Mouse (Mus musculus) kidney, embryonic 15.5 days (tissue): ENCODE results near the gene Epb42. TPM values are rescaled to one million over a fixed set of nuclear protein-coding genes. Genes with fewer than 3 reads are reported as not detected.
A peak's percentile ranks its signal among the peaks of the same experiment; 100 is the strongest.
"Not testable (repeated sequence)": the region's sequence is repeated elsewhere in the genome, so short reads cannot be mapped to it uniquely, and the experiment has no call there.

Experiments
- ATAC-seq: fragments of 200-750 bp; cut with Nextera tagmentation; replicated peaks from 2 replicates; pipeline ENCODE4 v1.8.0; 2017; ENCODE audit warnings: moderate TSS enrichment; ENCODE audit not compliant: low FRiP score
- H3K27ac ChIP-seq: fragments of 300-500 bp; sonication (generic); 2 replicates; pipeline ENCODE4 v1.5.1; 2015; ENCODE audit warnings: mild to moderate bottlenecking, inconsistent platforms
- H3K27me3 ChIP-seq: fragments of 300-500 bp; sonication (generic); 2 replicates; pipeline ENCODE4 v1.6.1; 2015; ENCODE audit warnings: inconsistent platforms
- H3K36me3 ChIP-seq: fragments of 300-500 bp; sonication (generic); 2 replicates; pipeline ENCODE4 v1.6.1; 2015; ENCODE audit warnings: inconsistent platforms
- H3K4me1 ChIP-seq: fragments of 300-500 bp; sonication (generic); 2 replicates; pipeline ENCODE4 v1.6.1; 2015; ENCODE audit warnings: inconsistent platforms
- H3K4me2 ChIP-seq: fragments of 300-500 bp; sonication (generic); 2 replicates; pipeline ENCODE4 v1.6.1; 2015; ENCODE audit warnings: moderate library complexity, mild to moderate bottlenecking, inconsistent platforms
- H3K4me3 ChIP-seq: fragments of 300-500 bp; sonication (generic); replicated peaks from 2 replicates; pipeline ENCODE4 v1.5.1; 2015; ENCODE audit warnings: mild to moderate bottlenecking, inconsistent platforms
- H3K9ac ChIP-seq: fragments of 300-500 bp; sonication (generic); 2 replicates; pipeline ENCODE4 v1.6.1; 2015; ENCODE audit warnings: mild to moderate bottlenecking, inconsistent platforms
- H3K9me3 ChIP-seq: fragments of 300-500 bp; sonication (generic); replicated peaks from 2 replicates; pipeline ENCODE4 v1.6.1; 2016; ENCODE audit warnings: inconsistent platforms
- WGBS: fragments of 180-500 bp; shearing (Covaris S2); methylation state at CpG from one replicate; pipeline ENCODE4 v1.1.7; 2015; ENCODE audit warnings: mixed read lengths; 5-methylcytosine and 5-hydroxymethylcytosine counted together
- microRNA-seq: library from miRNA; unstranded; fragments of <30 nt; microRNA quantifications from one replicate; pipeline ENCODE4, GENCODE M21; 2016
- polyA plus RNA-seq: library from polyadenylated mRNA; unstranded; fragments of >200 nt; fragmentation: Nextera tagmentation; extraction: Ambion mirVana; gene quantifications from 2 replicates; pipeline ENCODE4 v1.2.1, GENCODE M21; 2015

The Epb42 gene
- polyA plus RNA-seq, 1 experiment from 2014 or later = 4.1 TPM

DNA sequence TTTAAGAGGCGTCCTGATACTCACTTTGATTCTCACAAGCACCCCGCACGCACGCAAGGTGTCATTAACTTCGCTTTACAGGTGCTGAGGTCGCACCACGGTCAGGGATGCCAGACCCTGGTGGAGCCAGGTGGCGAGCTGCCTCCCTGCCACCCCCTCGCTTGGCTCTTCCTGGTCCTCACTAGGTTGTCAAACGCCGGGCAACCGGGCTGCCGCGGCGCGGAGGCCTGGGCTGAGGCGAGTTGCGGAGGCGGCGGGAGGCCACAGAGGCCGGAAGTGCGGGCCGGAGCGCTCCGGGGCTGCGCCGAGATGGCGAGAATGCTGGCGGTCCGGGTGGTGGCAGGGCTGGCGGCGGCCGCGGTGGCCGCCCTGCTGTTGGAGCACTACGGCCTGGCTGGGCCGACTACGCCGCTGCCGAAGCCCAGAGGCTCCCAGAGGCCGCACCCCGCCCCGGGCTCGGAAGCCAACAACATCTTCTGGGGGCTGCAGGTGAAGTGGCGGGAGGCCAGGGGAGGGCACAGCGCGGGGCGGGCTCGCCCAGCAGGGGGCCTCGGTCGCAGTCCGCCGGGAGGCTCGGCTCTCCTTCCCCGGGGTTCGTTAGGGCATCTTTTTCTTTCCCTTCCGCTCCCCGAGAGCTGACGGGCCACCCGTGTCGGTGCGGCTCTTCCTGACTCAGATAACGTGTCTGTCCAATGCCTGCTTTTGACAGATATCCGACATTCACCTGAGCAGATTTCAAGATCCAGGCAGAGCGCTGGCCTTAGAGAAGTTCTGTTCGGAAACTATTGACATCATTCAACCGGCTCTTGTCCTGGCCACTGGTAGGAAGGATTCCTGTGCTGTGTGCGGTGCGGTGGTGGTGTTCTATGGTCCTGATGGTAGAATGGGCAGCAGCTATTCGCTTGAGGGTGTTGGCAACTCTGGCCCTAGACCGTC lies 59.6 kb downstream of the Epb42 start, which contains the start of gene Tmem62:
Gene Tmem62, plus strand, starts transcription at position 28 of the 936 bp plus-strand sequence.
- 2% methylated on average over 56 of the region's 71 CpGs for WGBS
- peak within 1 kb of the TSS; percentile 64 for H3K27ac ChIP-seq
- no peaks in the 10 kb centered on the region for H3K27me3 ChIP-seq
- peaks cover 8% of the 10 kb centered on the region; the same call in 1 of the 2 replicates for H3K4me1 ChIP-seq
- no peaks in the 10 kb centered on the region for H3K36me3 ChIP-seq
- peak within 1 kb of the TSS; percentile 81 for H3K4me2 ChIP-seq
- peak within 1 kb of the TSS; percentile 70 for H3K4me3 ChIP-seq
- H3K9ac ChIP-seq = peak within 1 kb of the TSS; percentile 61
- peak; percentile 86 for ATAC-seq
- no peaks in the 10 kb centered on the region for H3K9me3 ChIP-seq

DNA sequence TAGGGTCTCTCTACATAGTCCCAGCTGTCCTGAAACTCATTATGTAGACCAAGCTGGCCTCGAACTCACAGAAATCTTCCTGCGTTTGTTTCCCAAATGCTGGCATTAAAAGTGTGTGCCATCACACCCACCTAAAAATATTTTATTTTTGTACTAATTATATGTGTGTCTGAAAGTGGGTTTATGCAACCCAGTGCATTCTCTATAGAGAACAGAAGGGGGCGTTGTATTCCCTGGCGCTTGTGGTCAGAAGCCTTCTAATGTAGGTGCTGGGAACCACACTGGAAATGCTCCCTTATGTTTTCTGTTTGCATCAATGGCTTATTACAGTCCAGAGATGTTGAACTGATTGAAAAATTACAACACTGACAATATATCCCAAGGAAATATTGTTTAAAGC lies 60.6 kb downstream of the Epb42 start:
- H3K4me1 ChIP-seq = peaks cover 8% of the 10 kb centered on the region; the same call in 1 of the 2 replicates
- no peaks in the 10 kb centered on the region for H3K9me3 ChIP-seq
- H3K27me3 ChIP-seq = no peaks in the 10 kb centered on the region
- H3K4me2 ChIP-seq = no peak overlapping the region; the same call in 1 of the 2 replicates
- no peak for ATAC-seq
- H3K4me3 ChIP-seq = no peak overlapping the region
- 51% methylated on average over 4 of the region's 4 CpGs for WGBS
- H3K27ac ChIP-seq = no peak overlapping the region
- H3K36me3 ChIP-seq = no peaks in the 10 kb centered on the region
- no peak overlapping the region for H3K9ac ChIP-seq

DNA sequence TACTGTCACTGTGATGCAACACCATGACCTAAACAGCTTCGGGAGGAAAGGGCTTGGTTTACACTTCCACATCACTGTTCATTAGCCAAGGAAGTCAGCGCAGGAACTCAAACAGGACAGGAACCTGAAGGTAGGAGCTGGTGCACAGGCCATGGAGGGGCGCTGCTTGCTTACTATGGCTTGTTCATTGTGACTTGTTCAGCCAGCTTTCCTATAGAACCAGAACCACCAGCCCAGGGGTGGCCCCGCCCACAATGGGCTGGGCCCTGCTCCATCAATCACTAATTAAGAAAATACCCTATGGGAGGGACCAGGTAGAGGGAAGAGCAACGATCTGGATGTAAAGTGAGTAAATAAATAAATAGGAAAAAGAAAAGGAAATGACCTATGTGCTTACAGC lies 63.9 kb downstream of the Epb42 start:
- H3K4me1 ChIP-seq = peaks cover 23% of the 10 kb centered on the region
- H3K27ac ChIP-seq = no peak overlapping the region
- no peaks in the 10 kb centered on the region for H3K27me3 ChIP-seq
- 17% methylated on average over 5 of the region's 5 CpGs for WGBS
- H3K36me3 ChIP-seq = no peaks in the 10 kb centered on the region
- no peak for ATAC-seq
- H3K9me3 ChIP-seq = no peaks in the 10 kb centered on the region
- H3K4me3 ChIP-seq = no peak overlapping the region
- H3K9ac ChIP-seq = no peak overlapping the region
- peak overlapping the region; percentile 30 for H3K4me2 ChIP-seq

DNA sequence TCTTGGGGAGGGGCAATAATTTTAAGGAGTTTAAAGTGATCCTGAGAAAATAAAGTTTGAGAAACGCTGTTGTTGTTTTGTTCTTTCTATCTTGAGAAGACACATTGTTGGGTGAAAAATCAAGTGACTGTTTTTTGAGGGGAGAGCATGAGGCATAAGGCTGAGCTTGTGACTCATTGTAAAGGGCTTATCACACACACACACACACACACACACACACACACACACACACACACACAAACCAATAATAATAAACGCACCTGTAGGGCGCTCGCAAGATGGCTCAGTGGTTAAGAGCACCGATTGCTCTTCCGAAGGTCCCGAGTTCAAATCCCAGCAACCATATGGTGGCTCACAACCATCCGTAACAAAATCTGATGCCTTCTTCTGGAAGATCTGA lies 64.6 kb downstream of the Epb42 start:
- H3K4me1 ChIP-seq = peaks cover 19% of the 10 kb centered on the region
- not testable (repeated sequence) for H3K36me3 ChIP-seq, H3K9ac ChIP-seq, H3K4me2 ChIP-seq, H3K4me3 ChIP-seq, ATAC-seq, H3K27me3 ChIP-seq, H3K27ac ChIP-seq, H3K9me3 ChIP-seq
- 94% methylated on average over 8 of the region's 8 CpGs for WGBS

DNA sequence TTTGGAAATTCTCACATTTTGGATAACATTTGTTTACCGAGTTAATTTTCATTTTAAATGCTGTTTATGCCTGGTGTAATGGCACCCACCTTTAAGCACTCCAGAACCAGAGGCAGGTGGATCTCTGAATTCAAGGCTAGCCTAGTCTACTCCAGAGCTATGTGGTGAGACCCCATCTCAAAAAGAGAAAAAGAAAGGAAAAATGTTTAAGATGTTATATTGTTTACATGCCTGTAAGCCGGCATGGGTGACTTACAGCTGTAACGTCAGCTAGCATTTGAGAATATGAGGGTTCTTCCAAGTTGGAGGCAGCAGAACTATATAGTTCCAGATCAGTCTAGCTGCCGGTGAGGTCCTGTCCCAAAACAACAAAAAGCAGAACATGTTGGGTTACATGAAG lies 65.1 kb downstream of the Epb42 start:
- H3K4me3 ChIP-seq = no peak overlapping the region
- H3K27ac ChIP-seq = no peak overlapping the region
- no peak overlapping the region for H3K4me2 ChIP-seq
- no peak for ATAC-seq
- no peaks in the 10 kb centered on the region for H3K9me3 ChIP-seq
- 90% methylated on average over 4 of the region's 4 CpGs for WGBS
- H3K27me3 ChIP-seq = no peaks in the 10 kb centered on the region
- H3K4me1 ChIP-seq = peaks cover 19% of the 10 kb centered on the region
- 0 out of 2 replicates have a peak, but pooled peaks cover 4% of the 10 kb centered on the region for H3K36me3 ChIP-seq
- H3K9ac ChIP-seq = no peak overlapping the region

DNA sequence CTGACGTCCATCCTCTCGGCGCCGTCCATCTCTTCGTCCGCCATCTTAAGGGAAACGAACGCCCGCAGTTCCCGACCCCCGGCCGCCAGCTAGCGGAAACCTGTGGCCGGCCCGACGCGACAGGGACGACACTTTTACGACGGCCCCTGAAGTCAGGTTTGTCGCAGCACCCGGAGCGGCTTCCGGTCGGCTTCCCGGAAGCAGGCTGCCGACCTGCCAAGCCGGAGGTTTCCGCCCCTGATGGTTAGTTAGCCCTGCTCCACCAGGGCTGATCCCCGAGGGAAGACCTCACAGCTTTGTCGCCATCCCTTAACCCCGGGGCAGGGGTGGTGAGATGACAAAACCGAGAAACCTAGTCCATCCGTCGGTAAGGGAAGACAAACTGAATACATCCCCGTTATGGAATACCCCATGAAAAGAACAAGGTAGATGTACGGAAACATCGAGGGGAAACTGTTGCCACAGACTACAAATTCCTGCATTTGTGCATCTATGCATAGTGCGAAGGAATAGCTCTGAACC lies 66.3 kb downstream of the Epb42 start, which contains the start of gene Ubr1:
Gene Ubr1, minus strand, starts transcription at position 157 of the 522 bp plus-strand sequence.
- Histone ChIP-seq H3K27ac (peak within 1 kb of the TSS; percentile 81), H3K4me2 (peak within 1 kb of the TSS; percentile 66), H3K9me3 (no peaks in the 10 kb centered on the region), H3K27me3 (no peaks in the 10 kb centered on the region), H3K4me3 (peak within 1 kb of the TSS; percentile 66), H3K4me1 (peaks cover 19% of the 10 kb centered on the region), H3K36me3 (0 out of 2 replicates have a peak, but pooled peaks cover 4% of the 10 kb centered on the region), H3K9ac (peak within 1 kb of the TSS; percentile 68)
- WGBS = 1% methylated on average over 39 of the region's 39 CpGs
- peak; percentile 84 for ATAC-seq

DNA sequence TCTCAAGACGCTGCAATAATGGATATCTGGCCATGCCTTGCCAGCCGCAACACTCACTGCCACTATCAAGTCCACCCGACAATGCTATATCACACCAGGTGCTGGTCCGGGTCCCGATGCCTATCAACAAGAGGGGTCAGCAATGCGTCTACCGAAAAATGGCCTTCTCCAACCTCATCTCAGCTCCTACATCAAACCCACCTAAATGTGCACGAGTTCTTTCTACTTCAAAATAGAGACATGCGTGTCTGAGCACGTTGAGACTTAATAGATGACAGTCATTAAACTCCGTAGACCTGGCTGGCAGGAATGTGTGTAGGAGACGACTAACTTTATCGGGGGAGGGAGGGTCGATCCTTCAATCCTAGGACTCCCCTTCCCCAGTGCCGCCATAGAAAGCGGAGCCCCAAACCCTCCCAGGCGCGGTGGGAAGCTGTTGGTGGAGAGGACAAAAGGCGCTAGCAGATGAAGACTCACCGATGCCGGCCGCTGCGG lies 66.8 kb downstream of the Epb42 start:
- 2% methylated on average over 23 of the region's 23 CpGs for WGBS
- Histone ChIP-seq H3K4me3 (peak overlapping the region; percentile 66), H3K9me3 (no peaks in the 10 kb centered on the region), H3K27me3 (no peaks in the 10 kb centered on the region), H3K4me1 (peaks cover 19% of the 10 kb centered on the region), H3K9ac (peak overlapping the region; percentile 68), H3K4me2 (peak overlapping the region; percentile 66), H3K27ac (peak overlapping the region; percentile 81), H3K36me3 (0 out of 2 replicates have a peak, but pooled peaks cover 4% of the 10 kb centered on the region)
- ATAC-seq = peak; percentile 65

Small RNAs within 50 kb of the gene (microRNA-seq; reads per million reads assigned to microRNA genes)
- not detected for gene Gm44325

Other genes starting within 250 kb of the Epb42 start
- 5.1 and 7.4 TPM in 2 replicates for gene Cdan1, start 186.9 kb downstream of the Epb42 start, polyA plus RNA-seq
- gene Ttbk2, start 186.5 kb downstream of the Epb42 start, polyA plus RNA-seq = 3.2 and 3.6 TPM in 2 replicates
- gene Ubr1, start 66.4 kb downstream of the Epb42 start, polyA plus RNA-seq = 27.8 and 30.4 TPM in 2 replicates
- 4.8 and 5.7 TPM in 2 replicates for gene Tmem62, start 60.1 kb downstream of the Epb42 start, polyA plus RNA-seq
- 44.9 and 48.6 TPM in 2 replicates for gene Ccndbp1, start 28.7 kb downstream of the Epb42 start, polyA plus RNA-seq
- 6.8 and 7.8 TPM in 2 replicates for gene Tgm5, start 48.8 kb upstream of the Epb42 start, polyA plus RNA-seq
- 0.17 and 0.25 TPM in 2 replicates for gene Tgm7, start 72.7 kb upstream of the Epb42 start, polyA plus RNA-seq
- gene Adal, start 103.4 kb upstream of the Epb42 start, polyA plus RNA-seq = 21.3 and 21.9 TPM in 2 replicates
- 22.8 and 24.5 TPM in 2 replicates for gene Lcmt2, start 103.6 kb upstream of the Epb42 start, polyA plus RNA-seq
- gene Tubgcp4, start 133.6 kb upstream of the Epb42 start, polyA plus RNA-seq = 57.2 and 57.6 TPM in 2 replicates
- gene Zscan29, start 134.1 kb upstream of the Epb42 start, polyA plus RNA-seq = 12.6 and 13.8 TPM in 2 replicates
- 72.9 and 73.7 TPM in 2 replicates for gene Trp53bp1, start 234.3 kb upstream of the Epb42 start, polyA plus RNA-seq